10 mouse cellular contexts compared by ENCODE assay signal in genomic region chr8:80611441-80611751, GRCm38 (mm10). TPM values are rescaled to one million over a fixed set of nuclear protein-coding genes. Genes with fewer than 3 reads are reported as not detected.
DNase-seq lines count a peak whose midpoint lies in the region; ATAC-seq lines count a peak whose summit lies in the region.
"Had no signal": no experiment of that assay in that cellular context is flagged by ENCODE, and none has a peak within 500 bp of the region (broad histone marks: within the 10 kb centered on the region; RNA-seq: fewer than 3 reads in every experiment).

No protein-coding gene starts in this region.

- intact Hi-C loops in heart, postnatal 25 days (cut with DNase I): no loop called here

- H3K9me3 ChIP-seq in heart, embryonic 16.5 days (replicated peaks; ENCODE audit: control insufficient read depth, low read length): no peaks in the 10 kb centered on the region
- no peaks in the 10 kb centered on the region for H3K9me3 ChIP-seq in hindbrain, embryonic 10.5 days
- no peaks in the 10 kb centered on the region for H3K9me3 ChIP-seq in midbrain, embryonic 15.5 days

- H3K36me3 ChIP-seq in heart, embryonic 16.5 days (ENCODE audit: control insufficient read depth, insufficient read depth): no peaks in the 10 kb centered on the region
- H3K36me3 ChIP-seq in hindbrain, embryonic 10.5 days: no peaks in the 10 kb centered on the region
- H3K36me3 ChIP-seq in midbrain, embryonic 15.5 days (replicated peaks): no peaks in the 10 kb centered on the region

- no peak for ATAC-seq in heart, embryonic 16.5 days (replicated peaks; ENCODE audit: extremely low read depth, insufficient read depth, low FRiP score)
- ATAC-seq in midbrain, embryonic 15.5 days (replicated peaks): peak; percentile 45; the same call in 1 of the 2 replicates
- ATAC-seq in cerebellum, adult (ENCODE audit: insufficient number of reproducible peaks, low FRiP score, low TSS enrichment): no peak
- ATAC-seq: CD4-positive, CD25-positive, alpha-beta regulatory T cell, adult 4 months had no signal

- WGBS in heart, embryonic 16.5 days: 6% methylated on average over 12 of the region's 12 CpGs
- WGBS in hindbrain, embryonic 10.5 days: 5% methylated on average over 12 of the region's 12 CpGs
- WGBS in midbrain, embryonic 15.5 days: 5% methylated on average over 12 of the region's 12 CpGs

- no peak for DNase-seq in heart, postnatal 25 days (ENCODE audit: low spot score)
- peak; percentile 26 for DNase-seq in WW6 (ENCODE audit: low read depth, low spot score)
- peak; percentile 17 for DNase-seq in hindbrain, embryonic 10.5 days (ENCODE audit: low spot score)
- no peak for DNase-seq in cerebellum, postnatal 4 days (ENCODE audit: low spot score in 2 of 2)
- DNase-seq in urinary bladder, postnatal 4 days (ENCODE audit: low spot score in 2 of 2): no peak

- peaks cover 7% of the 10 kb centered on the region; the same call in 1 of the 2 replicates for H3K4me1 ChIP-seq in heart, embryonic 16.5 days (ENCODE audit: control insufficient read depth, insufficient read depth, low read length)
- peaks cover 15% of the 10 kb centered on the region for H3K4me1 ChIP-seq in hindbrain, embryonic 10.5 days (replicated peaks)
- peaks cover 13% of the 10 kb centered on the region for H3K4me1 ChIP-seq in midbrain, embryonic 15.5 days

- peak overlapping the region; percentile 67 for H3K4me2 ChIP-seq in heart, embryonic 16.5 days (ENCODE audit: low read depth, low read length)
- peak overlapping the region; percentile 80 for H3K4me2 ChIP-seq in midbrain, embryonic 15.5 days

- peak overlapping the region; percentile 34; the same call in 1 of the 2 replicates for H3K9ac ChIP-seq in heart, embryonic 16.5 days (ENCODE audit: low read length)
- no peak overlapping the region; the same call in 1 of the 2 replicates for H3K9ac ChIP-seq in midbrain, embryonic 15.5 days

- H3K4me3 ChIP-seq in heart, embryonic 16.5 days (ENCODE audit: low read length): peak overlapping the region; percentile 44
- H3K4me3 ChIP-seq in hindbrain, embryonic 10.5 days: peak overlapping the region; percentile 42
- peak overlapping the region; percentile 43 for H3K4me3 ChIP-seq in midbrain, embryonic 15.5 days

- no peak overlapping the region for H3K27ac ChIP-seq in heart, embryonic 16.5 days (ENCODE audit: low read length)
- no peak overlapping the region for H3K27ac ChIP-seq in hindbrain, embryonic 10.5 days
- H3K27ac ChIP-seq in midbrain, embryonic 15.5 days: no peak overlapping the region
- H3K27ac ChIP-seq: left cerebral cortex, adult 2 months had no signal

- peaks cover 23% of the 10 kb centered on the region for H3K27me3 ChIP-seq in heart, embryonic 16.5 days (ENCODE audit: control insufficient read depth, insufficient read depth, low read length)
- H3K27me3 ChIP-seq in hindbrain, embryonic 10.5 days (ENCODE audit: insufficient read depth, poor library complexity, severe bottlenecking): peaks cover 29% of the 10 kb centered on the region
- H3K27me3 ChIP-seq in midbrain, embryonic 15.5 days (replicated peaks): peaks cover 19% of the 10 kb centered on the region; the same call in 1 of the 2 replicates

RNA-seq across cellular contexts. Expression of gene Frem3, which starts 0.5 kb away (rescaled TPM):
- 0.28 and 0.34 TPM in 2 replicates for polyA plus RNA-seq in heart, embryonic 16.5 days (2015; fragmentation: Nextera tagmentation; extraction: Ambion mirVana)
- under 1 TPM; 0.03 TPM for total RNA-seq in heart, postnatal 25 days (2021)
- 0.02 and 0.03 TPM in 2 replicates for polyA plus RNA-seq in hindbrain, embryonic 10.5 days (2016; fragmentation: Nextera tagmentation; extraction: Ambion mirVana)
- polyA plus RNA-seq in midbrain, embryonic 15.5 days (2015; fragmentation: Nextera tagmentation; extraction: Ambion mirVana): 0.04 and 0.09 TPM in 2 replicates
- polyA plus RNA-seq: CD4-positive, CD25-positive, alpha-beta regulatory T cell, adult 4 months had no signal

Comparison
In these comparisons a context has a peak if more than half of its experiments do, and no peak if none do; other contexts are left out.
1. DNase-seq: peak in WW6 (single experiment) and hindbrain, embryonic 10.5 days (single experiment); none in heart, postnatal 25 days (single experiment), cerebellum, postnatal 4 days (0 of 2) and urinary bladder, postnatal 4 days (0 of 2).
2. Peak in every context shown above with its lines, with median percentiles within 50 percentile points of each other: H3K4me3 ChIP-seq.